Mouse (Mus musculus): ENCODE measurements around the gene Fry. TPM values are rescaled to one million over a fixed set of nuclear protein-coding genes. Genes with fewer than 3 reads are reported as not detected.

Fry gene
- polyA plus RNA-seq, 1 experiment from 2014 or later = 58.5 TPM

GRCm38 (mm10) chr5:150180985-150181607 lies 62.7 kb downstream of the Fry start:
- Histone ChIP-seq H3K4me2 (no peak overlapping the region), H3K36me3 (replicated peaks) (no peaks in the 10 kb centered on the region), H3K9ac (no peak overlapping the region), H3K4me1 (no peaks in the 10 kb centered on the region), H3K27ac (no peak overlapping the region), H3K9me3 (no peaks in the 10 kb centered on the region), H3K4me3 (no peak overlapping the region), H3K27me3 (replicated peaks) (no peaks in the 10 kb centered on the region)
- 76% methylated on average over 1 of the region's 1 CpGs for WGBS
- no peak for ATAC-seq (replicated peaks)

- ATAC-seq (replicated peaks) = no peak
- no peaks in the 10 kb centered on the region for H3K27me3 ChIP-seq (replicated peaks)
- H3K36me3 ChIP-seq (replicated peaks) = no peaks in the 10 kb centered on the region
- no peak overlapping the region for H3K4me2 ChIP-seq
- H3K9me3 ChIP-seq = no peaks in the 10 kb centered on the region
- H3K4me1 ChIP-seq = no peaks in the 10 kb centered on the region
- whole genome bisulfite sequencing = 94% methylated on average over 3 of the region's 3 CpGs
- H3K4me3 ChIP-seq = no peak overlapping the region
- no peak overlapping the region for H3K27ac ChIP-seq
- H3K9ac ChIP-seq = no peak overlapping the region
Observed at GRCm38 (mm10) chr5:150184959-150185358, 66.5 kb downstream of the Fry start.

- Histone ChIP-seq H3K27ac (no peak overlapping the region), H3K4me1 (no peaks in the 10 kb centered on the region), H3K27me3 (replicated peaks) (no peaks in the 10 kb centered on the region), H3K4me2 (no peak overlapping the region), H3K36me3 (replicated peaks) (no peaks in the 10 kb centered on the region), H3K9me3 (0 out of 2 replicates have a peak, but pooled peaks cover 3% of the 10 kb centered on the region), H3K4me3 (no peak overlapping the region), H3K9ac (no peak overlapping the region)
- WGBS = 91% methylated on average over 4 of the region's 4 CpGs
- ATAC-seq (replicated peaks) = no peak
Observed at GRCm38 (mm10) chr5:150186121-150186520, 67.7 kb downstream of the Fry start.

- Histone ChIP-seq H3K36me3 (replicated peaks) (no peaks in the 10 kb centered on the region), H3K4me3 (no peak overlapping the region), H3K4me1 (no peaks in the 10 kb centered on the region), H3K9ac (no peak overlapping the region), H3K9me3 (0 out of 2 replicates have a peak, but pooled peaks cover 3% of the 10 kb centered on the region), H3K4me2 (no peak overlapping the region), H3K27ac (no peak overlapping the region), H3K27me3 (replicated peaks) (no peaks in the 10 kb centered on the region)
- 92% methylated on average over 4 of the region's 4 CpGs for WGBS
- ATAC-seq (replicated peaks) = no peak
Observed at GRCm38 (mm10) chr5:150186676-150187075, 68.2 kb downstream of the Fry start.

- Histone ChIP-seq H3K9ac (no peak overlapping the region), H3K27ac (no peak overlapping the region), H3K9me3 (0 out of 2 replicates have a peak, but pooled peaks cover 3% of the 10 kb centered on the region), H3K4me2 (no peak overlapping the region), H3K36me3 (replicated peaks) (no peaks in the 10 kb centered on the region), H3K27me3 (replicated peaks) (no peaks in the 10 kb centered on the region), H3K4me3 (no peak overlapping the region), H3K4me1 (no peaks in the 10 kb centered on the region)
- ATAC-seq (replicated peaks) = no peak
- WGBS = 83% methylated on average over 4 of the region's 4 CpGs
Observed at GRCm38 (mm10) chr5:150188031-150188430, 69.6 kb downstream of the Fry start.

GRCm38 (mm10) chr5:150190454-150191358 lies 72.3 kb downstream of the Fry start:
- Histone ChIP-seq H3K9ac (no peak overlapping the region), H3K36me3 (replicated peaks) (no peaks in the 10 kb centered on the region), H3K4me2 (no peak overlapping the region), H3K27ac (no peak overlapping the region), H3K9me3 (0 out of 2 replicates have a peak, but pooled peaks cover 3% of the 10 kb centered on the region), H3K4me3 (no peak overlapping the region), H3K4me1 (no peaks in the 10 kb centered on the region), H3K27me3 (replicated peaks) (no peaks in the 10 kb centered on the region)
- no peak for ATAC-seq (replicated peaks)
- 95% methylated on average over 4 of the region's 4 CpGs for WGBS

- WGBS = 5% methylated on average over 22 of the region's 22 CpGs
- H3K9ac ChIP-seq = peak overlapping the region; percentile 40
- ATAC-seq (replicated peaks) = peak; percentile 67
- no peaks in the 10 kb centered on the region for H3K36me3 ChIP-seq (replicated peaks)
- peak overlapping the region; percentile 70 for H3K4me2 ChIP-seq
- H3K9me3 ChIP-seq = no peaks in the 10 kb centered on the region
- peak overlapping the region; percentile 37 for H3K4me3 ChIP-seq
- no peaks in the 10 kb centered on the region for H3K27me3 ChIP-seq (replicated peaks)
- no peak overlapping the region for H3K27ac ChIP-seq
- H3K4me1 ChIP-seq = peaks cover 9% of the 10 kb centered on the region
Observed at GRCm38 (mm10) chr5:150195514-150196210, 77.2 kb downstream of the Fry start.

- Histone ChIP-seq H3K9me3 (no peaks in the 10 kb centered on the region), H3K27ac (no peak overlapping the region), H3K4me3 (peak overlapping the region; percentile 37), H3K9ac (peak overlapping the region; percentile 40; the same call in 1 of the 2 replicates), H3K4me2 (peak overlapping the region; percentile 70), H3K4me1 (peaks cover 9% of the 10 kb centered on the region), H3K27me3 (replicated peaks) (no peaks in the 10 kb centered on the region), H3K36me3 (replicated peaks) (no peaks in the 10 kb centered on the region)
- WGBS = 2% methylated on average over 6 of the region's 6 CpGs
- ATAC-seq (replicated peaks) = peak; percentile 69
Observed at GRCm38 (mm10) chr5:150196211-150196585, 77.8 kb downstream of the Fry start.

GRCm38 (mm10) chr5:150196881-150197311 lies 78.5 kb downstream of the Fry start:
- Histone ChIP-seq H3K36me3 (replicated peaks) (no peaks in the 10 kb centered on the region), H3K9me3 (no peaks in the 10 kb centered on the region), H3K27ac (no peak overlapping the region), H3K4me3 (peak overlapping the region; percentile 37; the same call in 1 of the 2 replicates), H3K4me1 (peaks cover 9% of the 10 kb centered on the region), H3K4me2 (peak overlapping the region; percentile 70), H3K27me3 (replicated peaks) (no peaks in the 10 kb centered on the region), H3K9ac (no peak overlapping the region)
- ATAC-seq (replicated peaks) = no peak
- 34% methylated on average over 6 of the region's 6 CpGs for WGBS

GRCm38 (mm10) chr5:150206749-150207148 lies 88.3 kb downstream of the Fry start:
- Histone ChIP-seq H3K4me3 (no peak overlapping the region), H3K9ac (no peak overlapping the region), H3K27ac (no peak overlapping the region), H3K9me3 (no peaks in the 10 kb centered on the region), H3K4me2 (no peak overlapping the region), H3K36me3 (replicated peaks) (no peaks in the 10 kb centered on the region), H3K4me1 (peaks cover 5% of the 10 kb centered on the region; the same call in 1 of the 2 replicates), H3K27me3 (replicated peaks) (no peaks in the 10 kb centered on the region)
- no peak for ATAC-seq (replicated peaks)
- WGBS = 88% methylated on average over 6 of the region's 6 CpGs

GRCm38 (mm10) chr5:150207596-150207995 lies 89.2 kb downstream of the Fry start:
- H3K27ac ChIP-seq = no peak overlapping the region
- H3K9ac ChIP-seq = no peak overlapping the region
- peaks cover 5% of the 10 kb centered on the region; the same call in 1 of the 2 replicates for H3K4me1 ChIP-seq
- no peaks in the 10 kb centered on the region for H3K9me3 ChIP-seq
- no peaks in the 10 kb centered on the region for H3K27me3 ChIP-seq (replicated peaks)
- H3K4me3 ChIP-seq = no peak overlapping the region
- H3K36me3 ChIP-seq (replicated peaks) = no peaks in the 10 kb centered on the region
- H3K4me2 ChIP-seq = peak overlapping the region; percentile 28; the same call in 1 of the 2 replicates
- 42% methylated on average over 18 of the region's 18 CpGs for WGBS
- no peak for ATAC-seq (replicated peaks)

- Histone ChIP-seq H3K9ac (no peak overlapping the region), H3K9me3 (no peaks in the 10 kb centered on the region), H3K27me3 (replicated peaks) (no peaks in the 10 kb centered on the region), H3K36me3 (replicated peaks) (no peaks in the 10 kb centered on the region), H3K27ac (no peak overlapping the region), H3K4me1 (peaks cover 5% of the 10 kb centered on the region; the same call in 1 of the 2 replicates), H3K4me3 (no peak overlapping the region), H3K4me2 (peak overlapping the region; percentile 28; the same call in 1 of the 2 replicates)
- WGBS = 33% methylated on average over 7 of the region's 7 CpGs
- no peak for ATAC-seq (replicated peaks)
Observed at GRCm38 (mm10) chr5:150208009-150208408, 89.6 kb downstream of the Fry start.

Data from midbrain, embryonic 15.5 days (tissue).